Mouse (Mus musculus) kidney, embryonic 14.5 days (tissue): ENCODE data around the gene Dnajc5. TPM values are rescaled to one million over a fixed set of nuclear protein-coding genes. Genes with fewer than 3 reads are reported as not detected.

Experiments
- ATAC-seq: fragments of 200-750 bp; cut with Nextera tagmentation; 2 replicates; pipeline ENCODE4 v1.8.0; 2017; ENCODE audit warnings: moderate number of reproducible peaks, mild to moderate bottlenecking, moderate TSS enrichment, moderate library complexity; ENCODE audit not compliant: low FRiP score, low TSS enrichment
- H3K27ac ChIP-seq: fragments of 300-500 bp; sonication (generic); 2 replicates; pipeline ENCODE4 v1.5.1; 2014; ENCODE audit warnings: low read depth, mild to moderate bottlenecking, low read length, moderate library complexity, mixed read lengths
- H3K27me3 ChIP-seq: fragments of 300-500 bp; sonication (generic); 2 replicates; pipeline ENCODE4 v1.6.1; 2014; ENCODE audit warnings: mild to moderate bottlenecking, low read length; ENCODE audit not compliant: control insufficient read depth, insufficient read depth
- H3K36me3 ChIP-seq: fragments of 300-500 bp; sonication (generic); 2 replicates; pipeline ENCODE4 v1.6.1; 2014; ENCODE audit warnings: low read length, mixed read lengths; ENCODE audit not compliant: control insufficient read depth, insufficient read depth
- H3K4me1 ChIP-seq: fragments of 300-500 bp; sonication (generic); 2 replicates; pipeline ENCODE4 v1.6.1; 2014; ENCODE audit warnings: low read length, mixed read lengths; ENCODE audit not compliant: control insufficient read depth, insufficient read depth
- H3K4me2 ChIP-seq: fragments of 300-500 bp; sonication (generic); replicated peaks from 2 replicates; pipeline ENCODE4 v1.6.1; 2014; ENCODE audit warnings: low read depth, mild to moderate bottlenecking, low read length
- H3K4me3 ChIP-seq: fragments of 300-500 bp; sonication (generic); 2 replicates; pipeline ENCODE4 v1.5.1; 2014; ENCODE audit warnings: mild to moderate bottlenecking, low read length
- H3K9ac ChIP-seq: fragments of 300-500 bp; sonication (generic); 2 replicates; pipeline ENCODE4 v1.6.1; 2014; ENCODE audit warnings: low read depth, mild to moderate bottlenecking, low read length, moderate library complexity
- H3K9me3 ChIP-seq: fragments of 300-500 bp; sonication (generic); 2 replicates; pipeline ENCODE4 v1.6.1; 2016; ENCODE audit warnings: low read length; ENCODE audit not compliant: control insufficient read depth
- whole genome bisulfite sequencing: fragments of 180-500 bp; shearing (Covaris S2); extraction: QIAGEN DNeasy Blood & Tissue Kit; methylation state at CpG from one replicate; pipeline ENCODE4 v1.1.7; 2014; 5-methylcytosine and 5-hydroxymethylcytosine counted together
- polyA plus RNA-seq: library from polyadenylated mRNA; unstranded; fragments of >200 nt; fragmentation: Nextera tagmentation; extraction: Ambion mirVana; gene quantifications from 2 replicates; pipeline ENCODE4 v1.2.1, GENCODE M21; 2014

Dnajc5 gene
- polyA plus RNA-seq, 1 experiment from 2014 or later = 82.2 TPM

- peak overlapping the region; percentile 94 for H3K9ac ChIP-seq
- 2% methylated on average over 6 of the region's 6 CpGs for WGBS
- H3K4me2 ChIP-seq = peak overlapping the region; percentile 84
- peak; percentile 40 for ATAC-seq
- H3K27ac ChIP-seq = peak overlapping the region; percentile 89
- peaks cover 28% of the 10 kb centered on the region for H3K36me3 ChIP-seq
- no peaks in the 10 kb centered on the region for H3K27me3 ChIP-seq
- H3K4me1 ChIP-seq = peaks cover 12% of the 10 kb centered on the region; the same call in 1 of the 2 replicates
- no peaks in the 10 kb centered on the region for H3K9me3 ChIP-seq
- H3K4me3 ChIP-seq = peak overlapping the region; percentile 88
Observed at GRCm38 (mm10) chr2:181593042-181593421, 72.7 kb downstream of the Dnajc5 start.

- no peak overlapping the region for H3K27ac ChIP-seq
- no peak for ATAC-seq
- H3K4me3 ChIP-seq = no peak overlapping the region
Observed at GRCm38 (mm10) chr2:181593937-181594336, 73.7 kb downstream of the Dnajc5 start.

GRCm38 (mm10) chr2:181594946-181595696, 74.8 kb downstream of the Dnajc5 start:
- H3K27me3 ChIP-seq = 0 out of 2 replicates have a peak, but pooled peaks cover 5% of the 10 kb centered on the region
- H3K4me2 ChIP-seq = no peak overlapping the region
- peaks cover 7% of the 10 kb centered on the region for H3K36me3 ChIP-seq
- no peak overlapping the region for H3K9ac ChIP-seq
- H3K27ac ChIP-seq = no peak overlapping the region
- no peak overlapping the region for H3K4me3 ChIP-seq
- 69% methylated on average over 4 of the region's 4 CpGs for WGBS
- ATAC-seq = no peak
- H3K4me1 ChIP-seq = peaks cover 12% of the 10 kb centered on the region; the same call in 1 of the 2 replicates
- H3K9me3 ChIP-seq = no peaks in the 10 kb centered on the region

More at GRCm38 (mm10) chr2:181593937-181594336, 73.7 kb downstream of the Dnajc5 start:
- Histone ChIP-seq H3K4me2 (no peak overlapping the region), H3K4me1 (peaks cover 12% of the 10 kb centered on the region; the same call in 1 of the 2 replicates), H3K36me3 (peaks cover 19% of the 10 kb centered on the region), H3K9me3 (no peaks in the 10 kb centered on the region), H3K9ac (no peak overlapping the region), H3K27me3 (0 out of 2 replicates have a peak, but pooled peaks cover under 1% of the 10 kb centered on the region)

GRCm38 (mm10) chr2:181596221-181596960, 76.1 kb downstream of the Dnajc5 start:
- Histone ChIP-seq H3K27me3 (0 out of 2 replicates have a peak, but pooled peaks cover 5% of the 10 kb centered on the region), H3K4me2 (no peak overlapping the region), H3K9ac (no peak overlapping the region), H3K9me3 (no peaks in the 10 kb centered on the region), H3K36me3 (no peaks in the 10 kb centered on the region), H3K4me1 (peaks cover 12% of the 10 kb centered on the region), H3K4me3 (no peak overlapping the region), H3K27ac (no peak overlapping the region)
- ATAC-seq = no peak
- WGBS = 51% methylated on average over 6 of the region's 6 CpGs

GRCm38 (mm10) chr2:181597378-181598061, 77.2 kb downstream of the Dnajc5 start:
- WGBS = 67% methylated on average over 7 of the region's 7 CpGs
- ATAC-seq = no peak
- Histone ChIP-seq H3K9ac (no peak overlapping the region), H3K36me3 (no peaks in the 10 kb centered on the region), H3K27ac (no peak overlapping the region), H3K4me3 (no peak overlapping the region), H3K27me3 (0 out of 2 replicates have a peak, but pooled peaks cover 5% of the 10 kb centered on the region), H3K4me1 (peaks cover 13% of the 10 kb centered on the region), H3K4me2 (no peak overlapping the region), H3K9me3 (no peaks in the 10 kb centered on the region)

GRCm38 (mm10) chr2:181598454-181599351, 78.4 kb downstream of the Dnajc5 start, which contains the start of gene Samd10:
Gene Samd10 (minus strand): TSS chr2:181599212.
- Histone ChIP-seq H3K27ac (peak within 1 kb of the TSS; percentile 78), H3K9ac (peak within 1 kb of the TSS; percentile 85), H3K4me3 (peak within 1 kb of the TSS; percentile 75), H3K4me1 (peaks cover 11% of the 10 kb centered on the region), H3K4me2 (peak within 1 kb of the TSS; percentile 94), H3K36me3 (no peaks in the 10 kb centered on the region), H3K27me3 (0 out of 2 replicates have a peak, but pooled peaks cover 5% of the 10 kb centered on the region), H3K9me3 (no peaks in the 10 kb centered on the region)
- ATAC-seq = peak; percentile 55
- under 1% methylated on average over 69 of the region's 71 CpGs for WGBS

- peaks cover 11% of the 10 kb centered on the region for H3K4me1 ChIP-seq
- H3K4me2 ChIP-seq = peak overlapping the region; percentile 76
- no peaks in the 10 kb centered on the region for H3K9me3 ChIP-seq
- peak overlapping the region; percentile 68 for H3K4me3 ChIP-seq
- 54% methylated on average over 6 of the region's 6 CpGs for WGBS
- H3K36me3 ChIP-seq = no peaks in the 10 kb centered on the region
- 0 out of 2 replicates have a peak, but pooled peaks cover 5% of the 10 kb centered on the region for H3K27me3 ChIP-seq
- 0 out of 2 replicates have a peak overlapping the region, but pooled peaks have one; percentile 30 for H3K27ac ChIP-seq
- ATAC-seq = no peak
- peak overlapping the region; percentile 71; the same call in 1 of the 2 replicates for H3K9ac ChIP-seq
Observed at GRCm38 (mm10) chr2:181600226-181600758, 80.0 kb downstream of the Dnajc5 start.
